Mouse (Mus musculus) stomach, postnatal 0 days (tissue): ENCODE measurements around the gene Fam189a2.

Experiments used
- CTCF ChIP-seq: IDR thresholded peaks from 2 replicates; pipeline ENCODE4 v1.5.1; 2016; ENCODE audit warnings: antibody characterized with exemption, low read depth, mild to moderate bottlenecking, moderate library complexity
- EP300 ChIP-seq: optimal IDR thresholded peaks from 2 replicates; pipeline ENCODE3; 2016; ENCODE audit warnings: antibody characterized with exemption

GRCm38 (mm10) chr19:24050514-24050913 is 19.7 kb upstream of the Fam189a2 start:
- TF ChIP-seq CTCF (no peak), EP300 (no peak)
